Mouse (Mus musculus) stomach, postnatal 0 days (tissue): Measurements from ENCODE around the gene Timmdc1.

ENCODE experiments used
- CTCF ChIP-seq: IDR thresholded peaks from 2 replicates; pipeline ENCODE4 v1.5.1; 2016; ENCODE audit warnings: antibody characterized with exemption, low read depth, mild to moderate bottlenecking, moderate library complexity
- EP300 ChIP-seq: optimal IDR thresholded peaks from 2 replicates; pipeline ENCODE3; 2016; ENCODE audit warnings: antibody characterized with exemption

GRCm38 (mm10) chr16:38459990-38460389, 62.5 kb downstream of the Timmdc1 start:
- TF ChIP-seq CTCF, result no peak
- no peak for TF ChIP-seq EP300
